Mouse (Mus musculus) hindbrain, embryonic 16.5 days (tissue): ENCODE measurements at regions not wholly inside any gene's neighbourhood (a gene's known extent, or its start where the extent isn't known, plus 50 kb on each side); places are given as distances from the start of the nearest gene placed in this dataset.

Experiments used
- ATAC-seq: fragments of 200-750 bp; cut with Nextera tagmentation; 2 replicates; pipeline ENCODE4 v1.8.0; 2017; ENCODE audit warnings: moderate TSS enrichment, moderate library complexity
- H3K27ac ChIP-seq: fragments of 300-500 bp; sonication (generic); 2 replicates; pipeline ENCODE4 v1.5.1; 2014; ENCODE audit warnings: low read depth, mild to moderate bottlenecking, control low read depth, low read length, moderate library complexity
- H3K27me3 ChIP-seq: fragments of 300-500 bp; sonication (generic); replicated peaks from 2 replicates; pipeline ENCODE4 v1.6.1; 2014; ENCODE audit warnings: low read length; ENCODE audit not compliant: control insufficient read depth, insufficient read depth
- H3K36me3 ChIP-seq: fragments of 300-500 bp; sonication (generic); 2 replicates; pipeline ENCODE4 v1.6.1; 2014; ENCODE audit warnings: mild to moderate bottlenecking, low read length, moderate library complexity, mixed read lengths; ENCODE audit not compliant: control insufficient read depth, insufficient read depth
- H3K4me1 ChIP-seq: fragments of 300-500 bp; sonication (generic); 2 replicates; pipeline ENCODE4 v1.6.1; 2014; ENCODE audit warnings: low read depth, low read length; ENCODE audit not compliant: control insufficient read depth, insufficient read depth
- H3K4me2 ChIP-seq: fragments of 300-500 bp; sonication (generic); 2 replicates; pipeline ENCODE4 v1.6.1; 2014; ENCODE audit warnings: mild to moderate bottlenecking, low read length, control low read depth, moderate library complexity
- H3K4me3 ChIP-seq: fragments of 300-500 bp; sonication (generic); 2 replicates; pipeline ENCODE4 v1.5.1; 2014; ENCODE audit warnings: mild to moderate bottlenecking, low read length, control low read depth, moderate library complexity
- H3K9ac ChIP-seq: fragments of 300-500 bp; sonication (generic); 2 replicates; pipeline ENCODE4 v1.6.1; 2014; ENCODE audit warnings: low read depth, mild to moderate bottlenecking, control low read depth, low read length, moderate library complexity
- H3K9me3 ChIP-seq: fragments of 300-500 bp; sonication (generic); 2 replicates; pipeline ENCODE4 v1.6.1; 2014; ENCODE audit warnings: mild to moderate bottlenecking, low read length, moderate library complexity; ENCODE audit not compliant: control insufficient read depth
- WGBS: fragments of 180-500 bp; shearing (Covaris S2); extraction: QIAGEN DNeasy Blood & Tissue Kit; methylation state at CpG from one replicate; pipeline ENCODE4 v1.1.7; 2014; 5-methylcytosine and 5-hydroxymethylcytosine counted together

- 86% methylated on average over 6 of the region's 6 CpGs for WGBS
- Histone ChIP-seq H3K9me3 (no peaks in the 10 kb centered on the region), H3K36me3 (no peaks in the 10 kb centered on the region), H3K27me3 (no peaks in the 10 kb centered on the region), H3K4me2 (no peak overlapping the region), H3K4me1 (no peaks in the 10 kb centered on the region), H3K4me3 (no peak overlapping the region), H3K27ac (no peak overlapping the region), H3K9ac (no peak overlapping the region)
- ATAC-seq = no peak
Observed at GRCm38 (mm10) chr6:76697146-76697891, 199.7 kb upstream of the Gm9008 start.

DNA sequence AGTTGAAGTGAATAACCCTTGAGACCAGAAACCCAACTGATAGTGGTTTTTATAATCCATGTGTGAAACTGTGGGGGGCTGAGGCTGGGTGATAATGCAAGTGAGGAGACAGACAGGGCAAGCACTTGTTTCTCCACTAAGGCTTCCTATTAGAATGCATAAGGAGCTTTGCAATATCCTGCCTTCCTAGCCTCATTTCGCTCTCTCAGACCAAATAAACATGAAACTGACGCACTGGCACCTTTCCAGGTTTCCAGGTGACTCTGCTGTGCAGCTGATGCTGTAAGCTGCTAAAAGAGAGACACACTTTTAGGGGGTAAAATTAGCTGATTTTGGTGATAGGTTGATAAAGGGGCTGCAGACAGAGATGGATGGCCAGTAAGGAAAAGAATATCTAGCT, 191.2 kb upstream of the Gm9008 start:
- H3K36me3 ChIP-seq = no peaks in the 10 kb centered on the region
- ATAC-seq = 0 out of 2 replicates have a peak, but pooled peaks have one; percentile 20
- no peak overlapping the region for H3K4me2 ChIP-seq
- H3K27ac ChIP-seq = no peak overlapping the region
- H3K9me3 ChIP-seq = no peaks in the 10 kb centered on the region
- peaks cover 5% of the 10 kb centered on the region; the same call in 1 of the 2 replicates for H3K4me1 ChIP-seq
- 51% methylated on average over 2 of the region's 2 CpGs for WGBS
- no peaks in the 10 kb centered on the region for H3K27me3 ChIP-seq
- no peak overlapping the region for H3K9ac ChIP-seq
- no peak overlapping the region for H3K4me3 ChIP-seq

DNA sequence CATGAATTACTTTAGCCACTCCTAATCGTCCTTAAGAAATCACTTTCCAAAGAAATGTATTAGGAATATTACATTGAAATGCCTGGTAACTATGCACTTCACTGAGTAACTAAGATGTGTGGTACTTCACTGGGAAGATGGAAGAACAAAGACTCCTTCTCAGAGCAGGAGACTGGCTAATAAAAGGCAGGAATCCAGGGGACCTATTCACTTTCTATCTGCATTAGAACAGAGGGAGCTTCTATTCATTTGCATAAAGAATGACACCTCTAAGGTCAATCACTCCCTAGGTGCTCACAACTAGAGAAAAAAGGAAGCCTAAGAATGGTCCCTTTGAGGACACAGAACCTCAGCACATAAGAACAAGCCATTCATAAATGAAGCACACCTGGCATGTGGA, 142.0 kb upstream of the Gm9008 start:
- no peak overlapping the region for H3K27ac ChIP-seq
- no peaks in the 10 kb centered on the region for H3K36me3 ChIP-seq
- no peak overlapping the region for H3K4me2 ChIP-seq
- H3K4me3 ChIP-seq = no peak overlapping the region
- 50% methylated on average over 1 of the region's 1 CpGs for WGBS
- no peaks in the 10 kb centered on the region for H3K9me3 ChIP-seq
- ATAC-seq = no peak
- H3K9ac ChIP-seq = no peak overlapping the region
- no peaks in the 10 kb centered on the region for H3K4me1 ChIP-seq
- H3K27me3 ChIP-seq = no peaks in the 10 kb centered on the region

- Histone ChIP-seq H3K27ac (no peak overlapping the region), H3K9me3 (no peaks in the 10 kb centered on the region), H3K4me3 (no peak overlapping the region), H3K4me1 (no peaks in the 10 kb centered on the region), H3K4me2 (no peak overlapping the region), H3K36me3 (no peaks in the 10 kb centered on the region), H3K9ac (no peak overlapping the region), H3K27me3 (no peaks in the 10 kb centered on the region)
- WGBS = 95% methylated on average over 4 of the region's 4 CpGs
- ATAC-seq = no peak
Observed at GRCm38 (mm10) chr6:76628379-76628778, 130.8 kb upstream of the Gm9008 start.

DNA sequence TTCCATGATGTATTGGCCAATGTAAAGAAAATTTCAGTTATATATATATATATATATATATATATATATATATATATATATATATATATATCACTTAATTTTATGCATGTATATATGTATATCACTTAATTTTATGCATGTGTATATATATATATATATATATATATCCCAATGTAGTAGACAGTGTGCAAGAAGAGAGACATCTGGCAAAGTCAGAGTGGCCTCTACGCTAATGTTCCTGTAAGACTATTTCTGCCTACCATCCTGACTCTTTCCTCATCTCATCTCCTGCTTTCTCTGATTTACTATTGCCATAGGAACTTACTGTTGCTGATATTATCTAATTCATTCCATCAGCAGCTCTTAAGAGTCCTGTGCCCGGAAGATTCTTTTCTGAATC, 123.9 kb upstream of the Gm9008 start:
- ATAC-seq = no peak
- Histone ChIP-seq H3K9ac (no peak overlapping the region), H3K4me1 (no peaks in the 10 kb centered on the region), H3K36me3 (no peaks in the 10 kb centered on the region), H3K4me3 (no peak overlapping the region), H3K27me3 (no peaks in the 10 kb centered on the region), H3K9me3 (no peaks in the 10 kb centered on the region), H3K4me2 (no peak overlapping the region), H3K27ac (no peak overlapping the region)
- 94% methylated on average over 2 of the region's 2 CpGs for whole genome bisulfite sequencing

GRCm38 (mm10) chr6:76620754-76621204, 123.2 kb upstream of the Gm9008 start:
- H3K27me3 ChIP-seq = no peaks in the 10 kb centered on the region
- H3K4me1 ChIP-seq = no peaks in the 10 kb centered on the region
- no peaks in the 10 kb centered on the region for H3K9me3 ChIP-seq
- ATAC-seq = peak; percentile 75
- 18% methylated on average over 6 of the region's 6 CpGs for WGBS
- no peaks in the 10 kb centered on the region for H3K36me3 ChIP-seq
- H3K27ac ChIP-seq = no peak overlapping the region
- no peak overlapping the region for H3K9ac ChIP-seq
- no peak overlapping the region for H3K4me2 ChIP-seq
- no peak overlapping the region for H3K4me3 ChIP-seq
